Mouse (Mus musculus) neural tube, embryonic 10.5 days (tissue): ENCODE data around the gene Mindy1.

Experiments
- DNase-seq: peaks from one replicate; pipeline ENCODE4 v3.0.0-alpha.2; 2017; ENCODE audit warnings: low spot score; ENCODE audit errors: extremely low spot score

Mindy1 gene

DNA sequence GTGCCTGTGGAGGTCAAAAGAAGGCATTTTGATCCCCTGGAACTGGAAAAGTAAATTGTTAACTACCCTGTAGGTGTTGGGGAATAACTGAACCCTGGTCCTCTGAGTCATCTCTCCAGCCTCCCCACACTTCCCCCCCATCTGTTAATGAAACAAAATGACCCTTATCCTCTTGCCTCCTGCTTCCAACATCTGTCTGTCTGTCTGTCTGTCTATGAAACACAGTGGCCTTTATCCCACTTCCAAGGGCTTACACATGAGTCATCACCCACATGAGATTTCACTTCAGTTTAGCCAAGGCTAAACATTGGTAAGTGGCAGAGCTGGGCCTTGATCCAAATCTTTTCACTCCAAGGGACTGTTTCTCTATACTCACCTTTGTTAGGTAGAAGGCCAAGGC is 13.3 kb upstream of the Mindy1 start:
- DNase-seq: no peak

DNA sequence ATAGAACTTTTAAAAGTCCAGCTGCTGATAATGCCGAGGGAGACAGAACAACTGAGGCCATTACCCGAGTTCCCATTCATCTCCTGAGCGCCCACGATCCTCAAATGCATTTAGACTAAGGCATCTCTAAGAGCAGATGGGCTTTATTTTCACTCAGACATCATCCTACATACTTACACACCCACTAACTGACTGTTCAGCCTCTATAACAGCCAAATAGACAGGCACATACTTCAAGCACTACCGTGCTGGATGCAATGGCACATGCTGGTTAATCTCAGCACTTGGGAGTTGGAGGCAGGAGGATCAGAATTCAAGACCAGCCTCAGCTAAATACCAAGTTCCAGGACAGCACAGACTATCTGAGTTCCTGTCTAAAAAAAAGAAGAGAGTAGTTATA is 11.4 kb upstream of the Mindy1 start:
- DNase-seq: no peak

DNA sequence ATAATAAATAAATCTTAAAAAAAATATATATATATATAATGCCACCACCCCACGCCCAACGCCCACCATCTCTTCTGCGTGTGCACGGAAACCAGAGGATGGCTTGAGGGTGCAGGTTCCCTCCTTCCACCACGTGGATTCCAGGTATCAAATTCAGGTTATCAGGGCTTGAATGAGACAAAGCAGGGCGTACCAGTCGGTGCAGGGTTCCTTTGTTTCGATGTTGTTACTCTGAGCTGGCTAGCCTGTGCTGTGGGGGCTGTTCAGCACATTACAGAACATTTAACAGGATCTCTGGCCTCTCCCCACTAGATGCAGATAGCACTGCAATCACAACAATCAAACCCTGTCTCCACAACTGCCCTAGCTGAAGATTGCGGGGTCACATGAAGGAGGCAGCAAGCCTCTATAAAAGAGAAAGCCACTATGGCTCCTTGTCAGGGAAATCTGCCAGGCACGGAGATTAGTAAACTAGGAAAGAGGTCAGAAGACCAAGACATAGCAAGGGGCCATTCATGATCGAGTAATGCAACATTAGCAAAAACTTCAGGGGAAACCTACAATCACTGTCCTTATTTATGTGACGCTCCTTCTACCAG is 10.3 kb upstream of the Mindy1 start:
- no peak for DNase-seq

DNA sequence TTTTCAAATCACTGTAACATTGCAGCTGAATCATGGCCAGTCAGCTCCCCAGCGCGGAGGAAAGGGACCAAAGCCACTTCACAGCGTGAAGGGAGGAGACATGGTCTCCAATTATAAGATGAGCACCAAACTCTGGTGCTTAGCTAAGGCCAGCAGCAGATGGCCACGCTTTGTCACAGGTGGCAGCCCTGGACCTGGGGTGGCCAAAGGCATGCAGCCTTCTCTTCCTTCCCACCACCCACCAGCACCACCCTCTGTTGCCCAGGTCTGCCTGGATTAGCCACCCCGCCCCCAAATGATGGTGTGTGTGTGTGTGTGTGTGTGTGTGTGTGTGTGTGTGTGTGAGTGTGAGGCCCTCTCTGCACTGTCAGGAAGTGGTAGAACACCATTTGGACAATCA is 7.7 kb upstream of the Mindy1 start:
- no peak for DNase-seq

DNA sequence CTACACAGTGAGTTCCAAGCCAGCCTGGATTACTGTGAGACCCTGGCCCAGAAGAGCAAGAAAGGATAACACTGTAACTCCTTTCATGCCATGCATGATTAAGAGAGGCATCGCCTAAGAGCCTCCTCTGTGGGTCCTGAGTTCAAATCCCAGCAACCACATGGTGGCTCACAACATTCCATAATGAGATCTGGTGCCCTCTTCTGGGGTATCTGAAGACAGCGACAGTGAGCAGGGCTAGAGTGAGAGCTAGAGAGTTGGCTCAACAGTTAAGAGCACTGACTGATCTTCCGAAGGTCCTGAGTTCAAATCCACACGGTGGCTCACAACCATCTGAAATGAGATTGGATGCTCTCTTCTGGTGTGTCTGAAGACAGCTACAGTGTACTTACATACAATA is 6.7 kb upstream of the Mindy1 start:
- no peak for DNase-seq

DNA sequence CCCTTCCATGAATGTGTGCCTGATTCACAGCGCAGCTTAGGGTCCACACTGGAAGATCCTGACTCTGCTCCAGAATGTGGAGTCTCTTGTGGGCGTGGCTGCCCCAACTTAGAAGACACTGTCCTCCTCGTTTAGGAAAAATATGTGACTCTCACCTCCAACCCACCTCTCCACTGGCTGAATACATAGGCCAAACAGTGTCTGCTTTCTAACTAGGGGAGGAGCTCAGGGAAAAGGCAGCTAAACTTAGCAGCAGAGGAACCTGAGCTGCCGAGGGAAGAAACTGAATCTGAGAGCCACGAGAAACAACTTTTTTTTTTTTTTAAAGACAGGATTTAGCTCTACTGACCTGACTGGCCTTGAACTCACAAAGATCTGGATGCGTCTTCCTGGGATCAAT is 6.0 kb upstream of the Mindy1 start:
- no peak for DNase-seq

DNA sequence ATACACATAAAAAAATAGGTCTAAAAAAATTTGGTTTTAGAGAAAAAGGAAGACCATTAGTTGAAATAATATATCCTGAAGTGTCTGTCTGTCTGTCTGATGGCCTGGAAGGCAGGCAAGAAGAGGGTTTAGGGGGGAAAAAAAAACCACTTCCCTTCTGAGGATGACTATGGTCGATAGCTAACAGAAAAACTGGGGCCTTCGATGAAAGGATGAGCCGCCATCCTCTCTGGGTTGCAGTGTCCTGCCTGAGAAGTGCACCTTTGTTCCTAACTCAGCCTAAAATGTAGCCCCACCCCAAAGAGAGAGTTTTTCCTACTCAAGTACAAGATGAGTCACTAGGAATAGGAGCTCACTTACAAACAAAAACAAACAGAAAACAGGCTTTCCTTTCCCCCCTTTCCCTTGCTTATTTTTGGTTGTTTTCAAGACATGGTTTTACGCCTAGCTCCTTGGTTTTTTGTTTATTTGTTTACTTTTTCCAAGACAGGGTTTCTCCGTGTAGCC is 4.7 kb upstream of the Mindy1 start:
- DNase-seq: no peak

DNA sequence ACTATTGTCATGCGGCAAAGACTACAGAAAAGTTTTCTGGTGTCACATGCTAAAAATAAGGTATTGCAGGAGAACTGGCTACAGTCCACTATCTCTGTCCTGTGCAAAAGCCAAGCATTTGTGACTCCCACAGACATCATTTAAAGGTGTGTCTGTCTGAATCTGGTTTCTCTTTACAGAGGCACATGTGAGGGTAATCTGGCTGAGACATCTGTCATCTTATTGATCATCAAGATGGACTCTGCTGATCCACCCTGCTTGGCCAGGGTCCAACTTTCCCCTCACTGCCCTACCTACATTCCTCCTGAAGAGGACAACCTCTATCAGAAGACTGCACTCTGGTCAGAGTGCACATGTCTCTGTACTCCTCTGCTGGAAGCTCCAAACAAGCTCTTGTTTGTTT is 4.0 kb upstream of the Mindy1 start:
- DNase-seq: no peak

DNA sequence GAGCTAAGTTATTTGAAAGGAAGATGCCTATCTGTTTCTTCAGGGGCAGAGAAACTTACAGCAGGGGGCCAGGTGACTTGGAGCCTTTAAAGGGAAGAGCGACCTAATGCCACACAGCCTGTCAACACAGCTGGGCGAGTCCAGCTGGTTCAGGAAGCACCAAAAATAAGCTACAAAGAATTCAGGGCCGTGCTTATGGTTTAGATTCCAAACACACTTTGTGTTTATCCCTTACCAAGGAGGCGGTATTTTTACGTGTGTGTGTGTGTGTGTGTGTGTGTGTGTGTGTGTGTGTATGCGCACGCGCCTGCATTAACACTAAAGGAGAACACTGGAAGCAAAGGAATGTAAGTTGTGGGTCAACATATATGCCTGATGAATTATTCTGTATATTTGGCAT is 398 bp upstream of the Mindy1 start:
- peak; percentile 29 for DNase-seq

DNA sequence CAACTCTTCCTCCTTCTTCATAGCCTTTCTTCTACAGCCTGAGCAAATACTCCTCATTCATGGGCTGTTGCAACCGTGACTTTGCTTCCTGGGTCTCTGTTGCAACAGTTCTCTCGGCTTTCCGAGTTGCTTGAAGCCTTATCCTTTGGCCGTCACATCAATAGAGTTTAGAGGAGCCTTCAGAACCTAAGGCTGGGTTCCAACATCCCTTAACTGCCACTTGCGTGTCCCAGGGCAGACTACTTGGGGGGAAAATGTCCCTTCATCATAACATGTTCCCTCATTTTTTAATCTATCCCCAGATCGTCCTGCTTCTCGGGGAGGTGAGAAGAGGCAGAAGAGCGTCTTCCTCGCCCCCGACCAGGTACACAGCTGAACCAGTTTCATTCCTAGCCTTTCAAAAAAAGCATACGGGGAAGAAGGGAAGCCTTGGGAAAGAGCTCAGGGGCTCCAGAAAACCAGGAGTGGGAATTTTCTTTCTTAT is 1.3 kb downstream of the Mindy1 start:
- DNase-seq: no peak

DNA sequence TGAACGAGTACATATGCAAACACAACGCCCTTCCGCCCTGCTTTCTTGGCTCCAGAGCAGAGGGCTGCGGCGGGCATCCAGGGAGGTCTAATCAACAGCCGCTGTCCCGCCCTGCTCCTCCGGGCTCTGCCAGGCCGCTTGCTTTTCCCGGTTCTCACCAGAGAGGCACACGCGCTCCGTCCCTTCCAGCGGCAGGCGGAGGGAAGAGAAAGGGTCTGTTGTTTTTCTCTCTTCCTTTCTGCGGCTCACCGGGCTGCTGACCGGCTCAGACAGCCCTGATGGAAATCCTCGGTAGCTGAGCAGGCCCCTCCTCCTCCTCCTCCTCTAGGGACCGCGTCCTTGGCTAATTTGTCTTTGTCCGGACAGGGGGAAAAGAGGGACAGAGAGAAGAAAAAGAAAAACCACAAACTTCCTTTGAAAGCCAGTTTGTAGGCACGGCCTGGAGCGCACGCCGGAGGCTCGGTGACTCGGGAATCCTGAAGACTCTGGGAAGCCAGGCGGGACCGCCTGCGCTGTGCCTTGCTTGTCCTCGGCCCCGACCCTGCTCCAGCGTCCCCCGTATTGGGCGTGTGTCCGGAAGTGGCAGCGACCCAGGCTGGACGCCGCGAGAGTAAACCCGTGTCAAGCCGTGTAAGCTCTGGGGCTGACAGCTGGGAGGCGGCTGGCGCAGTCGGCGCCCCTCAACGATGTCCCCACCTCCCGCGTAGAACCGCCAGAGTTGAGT is 1.9 kb downstream of the Mindy1 start:
- peak; percentile 84 for DNase-seq

DNA sequence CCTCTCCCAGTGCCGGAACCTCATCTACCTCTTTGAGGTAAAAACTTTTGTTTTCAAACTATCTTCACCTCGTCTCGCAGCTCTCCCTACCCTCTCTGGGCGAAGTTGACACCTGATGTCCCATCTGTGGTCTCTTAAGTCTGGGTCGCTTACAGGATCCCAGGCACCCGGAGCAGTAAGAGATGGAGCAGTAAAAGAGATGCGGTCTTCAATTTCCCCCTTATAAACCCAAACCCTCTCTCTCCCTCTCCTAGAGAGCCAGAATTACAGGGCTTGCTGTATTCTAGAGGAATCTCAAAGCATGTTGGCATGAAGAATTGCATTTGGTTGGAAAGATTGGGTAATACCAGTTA is 2.4 kb downstream of the Mindy1 start:
- DNase-seq: no peak

DNA sequence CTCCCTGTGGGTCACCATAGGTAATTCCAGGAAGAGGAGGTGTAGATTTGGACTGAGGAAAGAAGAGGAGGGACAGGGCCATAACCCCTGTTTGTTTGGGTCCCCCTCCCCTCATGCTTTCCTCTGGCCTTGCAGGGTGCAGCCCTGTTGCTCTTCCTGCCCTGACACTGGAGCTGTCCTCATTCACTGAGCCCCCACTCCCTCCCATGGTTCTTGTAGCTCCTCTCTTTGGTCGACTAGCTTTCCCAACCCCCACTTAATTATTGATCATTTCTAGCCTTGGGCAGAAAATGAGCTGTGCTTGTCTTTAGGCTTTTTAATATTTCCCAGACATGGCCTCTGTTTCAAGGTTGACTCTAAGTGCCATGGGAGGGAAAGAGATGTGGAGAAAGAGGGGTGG is 2.9 kb downstream of the Mindy1 start:
- DNase-seq: no peak

DNA sequence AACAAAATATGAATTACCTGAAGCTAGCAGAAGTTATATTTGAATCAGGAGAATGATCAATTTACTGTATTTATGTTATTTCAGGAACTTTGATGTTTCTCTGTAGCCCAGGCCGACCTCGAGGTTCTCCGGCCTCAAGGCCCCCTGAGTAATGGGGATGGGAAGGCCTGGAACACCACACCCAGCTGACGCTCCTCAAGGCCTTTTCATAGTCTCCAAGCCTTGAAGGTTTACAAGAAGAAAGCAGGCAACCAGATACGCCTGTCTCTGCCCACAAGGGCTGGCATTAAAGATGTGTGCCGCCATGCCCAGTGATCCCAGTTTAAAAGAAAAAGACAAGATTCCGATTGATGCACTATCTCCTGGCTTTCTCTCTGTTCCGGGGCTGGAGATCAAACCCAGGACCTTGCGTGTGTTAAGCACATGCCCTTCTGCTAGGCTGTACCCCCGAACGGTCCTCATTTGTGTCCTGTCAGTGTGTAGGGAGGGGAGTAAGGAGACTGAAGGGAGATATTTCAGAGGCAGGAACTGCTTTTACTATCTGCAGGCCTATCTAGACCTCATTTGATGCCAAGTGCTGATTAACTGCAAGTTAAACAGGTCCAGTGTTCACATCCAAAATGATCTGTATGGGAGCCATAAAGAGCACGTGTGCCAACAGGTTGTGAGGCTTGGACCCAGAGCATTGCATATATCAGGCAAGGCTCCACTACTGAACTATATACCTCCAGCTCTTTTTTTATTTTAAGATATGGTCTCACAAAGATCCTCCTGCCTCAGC is 3.5 kb downstream of the Mindy1 start:
- DNase-seq: no peak

DNA sequence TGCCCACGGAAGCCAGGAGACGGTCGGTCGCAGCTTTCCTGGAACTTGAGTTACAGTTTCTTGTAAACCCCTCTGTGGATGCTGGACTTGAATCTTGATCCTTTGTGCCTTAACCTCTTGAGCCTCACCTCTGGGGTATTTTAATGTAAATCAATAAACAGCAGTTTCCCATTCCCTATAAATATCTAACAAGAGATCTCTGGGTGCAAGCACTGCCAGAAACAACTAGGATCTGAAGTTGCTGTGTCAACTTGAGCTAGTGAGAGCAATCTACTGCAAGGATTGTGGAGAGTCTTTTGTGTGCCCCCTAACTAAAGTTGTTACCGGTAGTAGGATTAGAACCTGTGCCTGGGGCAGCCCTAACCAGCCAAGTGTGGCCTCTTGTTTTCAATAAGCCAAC is 4.2 kb downstream of the Mindy1 start:
- DNase-seq: no peak

DNA sequence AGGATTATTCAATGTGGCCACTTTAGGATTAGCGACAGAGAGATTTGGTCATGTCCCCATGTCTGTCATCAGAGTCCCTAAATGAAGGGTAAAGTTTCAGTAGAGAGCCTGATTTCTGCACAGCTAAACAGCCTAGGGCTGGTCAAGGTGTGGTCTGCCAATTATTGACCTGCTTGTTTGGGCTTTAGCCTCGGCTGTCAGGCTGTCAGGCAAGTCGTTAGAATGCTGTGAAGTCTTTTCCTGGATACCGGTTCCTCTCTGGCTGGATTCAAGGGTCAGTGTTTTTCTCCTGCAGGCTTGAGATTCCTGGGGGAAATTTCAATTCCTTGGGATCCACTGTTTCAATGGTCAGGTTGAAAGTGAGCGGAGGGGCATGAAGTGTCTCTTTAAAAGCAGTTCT is 4.9 kb downstream of the Mindy1 start:
- no peak for DNase-seq

DNA sequence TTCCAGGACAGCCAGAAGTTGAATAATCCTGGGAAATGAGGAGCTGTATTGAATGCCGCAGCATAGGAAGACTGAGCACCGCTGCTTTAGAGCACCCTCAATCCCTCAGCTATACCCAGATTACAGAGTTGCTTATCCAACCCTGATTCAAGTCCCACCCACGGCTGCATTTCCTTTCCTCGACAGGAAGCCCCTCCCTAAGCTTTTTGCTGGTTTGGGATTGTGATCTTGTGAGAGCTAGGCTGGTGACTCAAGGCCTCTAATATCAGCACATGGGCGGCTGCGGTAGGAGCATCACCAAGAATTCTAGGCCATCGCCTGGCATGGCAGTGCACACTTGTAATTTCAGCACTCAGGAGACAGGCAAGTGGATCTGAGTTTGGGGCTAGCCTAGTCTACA is 5.4 kb downstream of the Mindy1 start:
- no peak for DNase-seq

DNA sequence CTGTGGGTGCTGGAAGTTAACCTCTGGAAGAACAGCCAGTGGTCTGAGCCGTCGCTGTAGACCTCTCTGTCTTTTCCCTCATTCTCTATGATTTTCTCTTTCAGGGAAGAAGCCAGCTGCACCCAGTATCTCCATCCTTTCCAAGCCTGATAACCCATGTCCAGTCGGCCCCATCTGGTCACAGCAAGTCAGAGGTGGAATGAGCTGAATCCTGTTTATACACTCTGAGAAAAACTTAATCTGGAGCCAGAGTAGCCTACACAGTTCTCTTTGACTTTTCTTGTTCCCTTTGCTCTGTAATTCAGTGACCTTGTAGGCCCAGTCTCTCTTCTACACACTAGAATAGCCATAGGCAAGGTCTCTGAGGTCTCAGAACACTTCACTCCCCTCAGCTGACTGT is 6.4 kb downstream of the Mindy1 start:
- DNase-seq: no peak

DNA sequence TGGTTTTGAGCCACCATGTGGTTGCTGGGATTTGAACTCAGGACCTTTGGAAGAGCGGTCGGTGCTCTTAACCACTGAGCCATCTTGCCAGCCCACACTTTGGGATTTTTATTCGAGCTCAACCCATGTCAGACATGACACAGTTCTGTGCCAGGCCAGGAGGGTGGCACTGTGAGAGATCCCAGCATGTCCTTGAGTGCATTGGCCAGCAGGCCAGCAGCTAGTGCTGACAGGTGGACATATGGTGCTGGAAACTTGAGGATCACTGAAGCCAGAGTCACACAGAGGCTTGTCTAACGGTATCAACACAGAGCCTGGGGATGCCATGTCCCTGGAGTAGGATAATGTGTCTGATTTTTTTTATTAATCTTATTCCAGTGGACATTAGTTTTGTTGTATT is 8.3 kb downstream of the Mindy1 start:
- DNase-seq: no peak

DNA sequence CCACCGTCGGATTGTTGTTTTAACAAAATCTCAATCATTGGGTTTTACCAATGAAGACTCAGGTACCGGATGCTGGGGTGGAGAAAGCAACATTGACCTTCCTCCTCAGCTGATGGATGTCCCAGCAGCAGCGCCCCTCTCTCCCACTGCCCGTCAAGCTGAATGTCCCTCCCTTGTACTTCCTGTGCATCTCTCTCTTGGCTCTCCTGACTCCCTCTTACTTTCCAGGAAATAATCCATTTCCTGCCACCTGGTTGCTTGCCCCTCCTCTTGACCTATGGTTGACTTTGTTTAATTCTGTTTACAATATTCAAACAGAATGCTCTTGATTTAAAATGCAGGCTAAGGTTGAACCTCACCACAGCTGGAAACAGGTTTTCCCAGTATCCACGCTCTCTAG is 9.0 kb downstream of the Mindy1 start:
- no peak for DNase-seq

DNA sequence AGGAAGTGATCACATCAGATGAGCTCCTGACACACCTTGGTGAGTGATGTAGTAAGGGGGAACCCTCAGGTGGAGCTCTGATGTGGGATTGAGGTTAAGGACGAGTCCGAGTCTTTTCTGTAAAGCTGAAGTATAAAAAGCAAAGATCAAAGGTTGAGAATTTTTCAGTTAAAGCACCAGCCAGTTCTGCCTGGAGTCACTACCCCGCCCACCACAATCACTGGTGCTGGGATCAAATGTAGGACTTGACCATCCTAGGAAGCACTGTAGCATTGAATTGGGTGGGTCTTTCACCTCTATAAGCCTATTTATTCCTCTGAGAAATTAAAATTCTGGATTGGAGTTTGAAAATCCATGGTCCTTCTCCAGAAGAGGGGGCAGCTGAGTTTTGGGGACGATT is 9.9 kb downstream of the Mindy1 start:
- no peak for DNase-seq

DNA sequence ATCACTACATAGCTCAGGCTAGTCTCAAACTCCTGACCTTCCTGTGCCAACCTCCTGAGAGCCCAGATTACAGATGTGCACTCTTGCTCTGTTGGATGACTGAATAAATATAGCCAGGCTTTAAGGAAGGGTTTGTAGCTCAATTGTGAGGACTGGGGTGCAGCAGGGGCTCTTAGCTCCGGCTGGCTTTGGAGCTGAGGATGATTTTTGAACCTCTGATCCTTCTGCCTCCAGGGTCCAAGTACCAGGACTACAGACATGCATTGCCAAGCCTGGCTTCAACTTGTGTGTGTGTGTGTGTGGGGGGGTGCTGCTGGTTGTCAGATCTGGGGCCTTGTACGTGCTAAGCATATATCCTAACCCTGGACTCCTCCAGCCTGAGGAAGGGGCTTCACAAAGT is 11.8 kb downstream of the Mindy1 start:
- no peak for DNase-seq

DNA sequence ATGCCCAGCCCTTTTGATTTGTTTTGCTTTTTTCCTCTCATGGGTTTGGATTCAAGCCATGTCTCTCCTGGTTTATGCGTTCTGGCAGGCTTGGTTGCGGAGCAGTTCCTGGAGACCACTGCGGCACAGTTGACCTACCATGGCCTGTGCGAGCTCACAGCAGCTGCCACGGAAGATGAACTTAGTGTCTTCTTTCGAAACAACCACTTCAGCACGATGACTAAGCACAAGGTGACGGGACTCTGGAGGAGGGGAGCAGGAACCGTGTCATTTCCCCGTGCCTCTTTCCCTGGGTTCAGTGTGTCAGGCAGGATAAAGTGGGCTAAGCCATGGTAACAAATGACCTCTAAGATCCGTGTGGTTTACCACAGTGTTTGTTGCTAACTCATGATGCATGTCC is 12.4 kb downstream of the Mindy1 start:
- no peak for DNase-seq
